Mouse (Mus musculus): Measurements from ENCODE around the gene Lypd6b. TPM values are rescaled to one million over a fixed set of nuclear protein-coding genes. Genes with fewer than 3 reads are reported as not detected.

The Lypd6b gene
- polyA plus RNA-seq, 1 experiment from 2014 or later, result 12.5 TPM

DNA sequence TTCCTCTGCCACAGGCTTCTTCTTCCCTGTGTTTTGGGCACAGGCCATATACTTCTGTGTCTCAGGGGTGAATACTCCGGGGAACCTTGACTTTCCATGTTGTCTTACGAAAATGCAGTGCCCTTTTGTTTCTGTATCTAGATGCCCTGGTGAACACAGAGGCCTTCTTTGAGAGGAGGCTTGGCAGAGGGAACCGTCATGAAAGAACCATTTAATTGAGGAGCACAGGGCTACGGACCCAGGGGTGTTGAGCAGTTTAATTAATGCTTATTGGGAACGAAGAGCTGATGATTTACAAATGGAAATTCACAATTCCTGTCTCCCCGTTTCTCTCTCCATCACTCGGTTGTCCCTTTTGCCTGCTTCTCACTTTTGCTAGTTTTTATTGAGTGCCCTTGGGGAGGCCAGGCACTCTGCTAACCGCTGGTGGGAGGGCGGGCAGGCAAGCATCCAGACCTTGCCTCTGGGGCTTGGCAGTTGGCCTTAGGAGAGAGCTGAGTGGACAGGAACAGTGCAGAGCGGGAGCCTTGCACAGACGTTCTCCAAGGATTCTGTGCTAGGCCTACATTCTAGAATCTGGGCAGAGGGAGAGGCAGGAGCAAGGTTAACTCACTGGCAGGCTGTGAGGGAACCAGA, 18.4 kb downstream of the Lypd6b start:
- no peaks in the 10 kb centered on the region for H3K36me3 ChIP-seq
- no peaks in the 10 kb centered on the region for H3K9me3 ChIP-seq (replicated peaks)
- H3K27ac ChIP-seq (replicated peaks), result no peak overlapping the region; the same call in 1 of the 2 replicates
- 67% methylated on average over 11 of the region's 11 CpGs for WGBS
- no peak overlapping the region for H3K9ac ChIP-seq
- no peak overlapping the region for H3K4me2 ChIP-seq (replicated peaks)
- ATAC-seq (ENCODE audit: insufficient number of reproducible peaks, low FRiP score, low TSS enrichment, low read depth), result no peak
- no peak overlapping the region for H3K4me3 ChIP-seq (replicated peaks)
- no peaks in the 10 kb centered on the region for H3K27me3 ChIP-seq
- peaks cover 5% of the 10 kb centered on the region; the same call in 1 of the 2 replicates for H3K4me1 ChIP-seq

GRCm38 (mm10) chr2:49809496-49809895, 22.0 kb downstream of the Lypd6b start:
- Histone ChIP-seq H3K9me3 (replicated peaks) (no peaks in the 10 kb centered on the region), H3K4me3 (replicated peaks) (no peak overlapping the region), H3K36me3 (no peaks in the 10 kb centered on the region), H3K27ac (replicated peaks) (no peak overlapping the region), H3K4me1 (peaks cover 16% of the 10 kb centered on the region), H3K9ac (no peak overlapping the region), H3K27me3 (no peaks in the 10 kb centered on the region), H3K4me2 (replicated peaks) (no peak overlapping the region)
- no peak for ATAC-seq (ENCODE audit: insufficient number of reproducible peaks, low FRiP score, low TSS enrichment, low read depth)
- WGBS, result 74% methylated on average over 6 of the region's 6 CpGs

GRCm38 (mm10) chr2:49811420-49811819, 23.9 kb downstream of the Lypd6b start:
- peak; percentile 65; the same call in 1 of the 2 replicates for ATAC-seq (ENCODE audit: insufficient number of reproducible peaks, low FRiP score, low TSS enrichment, low read depth)
- Histone ChIP-seq H3K4me2 (replicated peaks) (no peak overlapping the region), H3K27me3 (no peaks in the 10 kb centered on the region), H3K4me3 (replicated peaks) (no peak overlapping the region), H3K4me1 (peaks cover 11% of the 10 kb centered on the region), H3K36me3 (no peaks in the 10 kb centered on the region), H3K9me3 (replicated peaks) (no peaks in the 10 kb centered on the region), H3K9ac (no peak overlapping the region), H3K27ac (replicated peaks) (peak overlapping the region; percentile 69)
- 25% methylated on average over 11 of the region's 11 CpGs for WGBS

- 40% methylated on average over 4 of the region's 4 CpGs for WGBS
- Histone ChIP-seq H3K36me3 (no peaks in the 10 kb centered on the region), H3K27me3 (no peaks in the 10 kb centered on the region), H3K9me3 (replicated peaks) (no peaks in the 10 kb centered on the region), H3K9ac (no peak overlapping the region), H3K4me3 (replicated peaks) (no peak overlapping the region), H3K27ac (replicated peaks) (peak overlapping the region; percentile 69), H3K4me1 (peaks cover 11% of the 10 kb centered on the region), H3K4me2 (replicated peaks) (no peak overlapping the region)
- no peak for ATAC-seq (ENCODE audit: insufficient number of reproducible peaks, low FRiP score, low TSS enrichment, low read depth)
Measured at GRCm38 (mm10) chr2:49811871-49812363, 24.4 kb downstream of the Lypd6b start.

GRCm38 (mm10) chr2:49813151-49813550, 25.7 kb downstream of the Lypd6b start:
- Histone ChIP-seq H3K4me1 (peaks cover 11% of the 10 kb centered on the region), H3K9ac (no peak overlapping the region), H3K27ac (replicated peaks) (no peak overlapping the region), H3K4me3 (replicated peaks) (no peak overlapping the region), H3K9me3 (replicated peaks) (no peaks in the 10 kb centered on the region), H3K27me3 (no peaks in the 10 kb centered on the region), H3K36me3 (no peaks in the 10 kb centered on the region), H3K4me2 (replicated peaks) (no peak overlapping the region)
- ATAC-seq (ENCODE audit: insufficient number of reproducible peaks, low FRiP score, low TSS enrichment, low read depth), result no peak
- WGBS, result 58% methylated on average over 4 of the region's 4 CpGs

DNA sequence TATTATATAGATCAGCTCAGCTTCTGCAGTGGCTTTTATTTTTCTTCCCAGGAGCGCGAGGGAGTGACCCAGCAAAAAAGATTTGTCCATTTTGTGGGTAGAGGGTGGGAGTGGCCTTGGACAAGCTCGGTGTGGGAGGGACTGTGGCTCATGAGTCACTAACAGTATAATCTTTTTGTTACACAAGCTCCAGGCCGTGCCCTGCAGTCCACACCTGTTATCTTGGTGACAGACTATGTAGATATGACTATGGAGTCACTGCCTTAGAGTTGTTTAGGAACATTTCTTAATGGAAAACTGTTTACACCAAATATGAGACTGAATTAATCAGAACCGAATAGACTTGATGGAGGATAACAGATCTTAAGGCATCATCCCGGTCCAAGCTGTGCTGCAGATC, 26.5 kb downstream of the Lypd6b start:
- H3K4me1 ChIP-seq, result peaks cover 11% of the 10 kb centered on the region
- H3K4me3 ChIP-seq (replicated peaks), result no peak overlapping the region
- no peaks in the 10 kb centered on the region for H3K36me3 ChIP-seq
- H3K27me3 ChIP-seq, result no peaks in the 10 kb centered on the region
- no peak for ATAC-seq (ENCODE audit: insufficient number of reproducible peaks, low FRiP score, low TSS enrichment, low read depth)
- no peak overlapping the region for H3K9ac ChIP-seq
- no peak overlapping the region for H3K4me2 ChIP-seq (replicated peaks)
- H3K27ac ChIP-seq (replicated peaks), result no peak overlapping the region
- 60% methylated on average over 6 of the region's 6 CpGs for WGBS
- H3K9me3 ChIP-seq (replicated peaks), result no peaks in the 10 kb centered on the region

DNA sequence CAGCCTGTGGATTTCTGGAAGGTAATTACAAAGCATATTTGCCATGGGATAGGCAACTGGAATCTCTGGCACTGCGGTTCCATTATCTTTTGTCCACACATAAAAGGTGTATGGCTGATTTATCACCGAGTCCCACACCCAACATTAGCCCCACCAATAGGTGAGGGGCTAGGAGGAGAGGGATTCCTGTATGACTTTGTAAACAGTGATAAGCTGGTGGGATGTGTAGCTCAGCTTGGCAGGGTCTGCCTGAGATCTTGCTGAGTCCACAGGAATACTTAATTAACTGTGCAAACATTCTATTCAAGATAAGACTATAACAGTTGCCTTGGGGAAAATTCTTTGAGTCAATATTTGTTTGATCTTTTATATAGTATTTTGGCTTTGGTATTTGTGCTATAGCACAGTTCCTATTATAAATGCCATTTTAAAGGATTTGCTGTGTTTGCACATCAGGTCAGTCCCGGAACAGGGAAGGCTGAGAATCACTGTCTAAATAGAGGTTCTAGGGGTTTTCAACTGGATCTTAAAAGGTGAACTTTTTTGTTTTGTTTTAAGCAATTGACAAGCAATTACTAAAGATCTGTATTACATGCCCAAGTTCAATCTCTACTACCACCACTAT, 28.3 kb downstream of the Lypd6b start:
- H3K9me3 ChIP-seq (replicated peaks), result no peaks in the 10 kb centered on the region
- ATAC-seq (ENCODE audit: insufficient number of reproducible peaks, low FRiP score, low TSS enrichment, low read depth), result no peak
- H3K4me2 ChIP-seq (replicated peaks), result no peak overlapping the region

GRCm38 (mm10) chr2:49816549-49816948, 29.1 kb downstream of the Lypd6b start:
- no peak overlapping the region for H3K4me3 ChIP-seq (replicated peaks)
- ATAC-seq (ENCODE audit: insufficient number of reproducible peaks, low FRiP score, low TSS enrichment, low read depth), result no peak
- WGBS, result 76% methylated on average over 5 of the region's 5 CpGs
- no peak overlapping the region for H3K9ac ChIP-seq
- no peaks in the 10 kb centered on the region for H3K36me3 ChIP-seq
- no peak overlapping the region for H3K27ac ChIP-seq (replicated peaks)
- H3K4me1 ChIP-seq, result peaks cover 7% of the 10 kb centered on the region
- no peak overlapping the region for H3K4me2 ChIP-seq (replicated peaks)
- no peaks in the 10 kb centered on the region for H3K27me3 ChIP-seq
- H3K9me3 ChIP-seq (replicated peaks), result no peaks in the 10 kb centered on the region

More for the DNA sequence above, 28.3 kb downstream of the Lypd6b start:
- Histone ChIP-seq H3K27me3 (no peaks in the 10 kb centered on the region), H3K27ac (replicated peaks) (no peak overlapping the region), H3K4me1 (peaks cover 11% of the 10 kb centered on the region), H3K36me3 (no peaks in the 10 kb centered on the region), H3K4me3 (replicated peaks) (no peak overlapping the region), H3K9ac (no peak overlapping the region)
- 70% methylated on average over 3 of the region's 3 CpGs for WGBS

DNA sequence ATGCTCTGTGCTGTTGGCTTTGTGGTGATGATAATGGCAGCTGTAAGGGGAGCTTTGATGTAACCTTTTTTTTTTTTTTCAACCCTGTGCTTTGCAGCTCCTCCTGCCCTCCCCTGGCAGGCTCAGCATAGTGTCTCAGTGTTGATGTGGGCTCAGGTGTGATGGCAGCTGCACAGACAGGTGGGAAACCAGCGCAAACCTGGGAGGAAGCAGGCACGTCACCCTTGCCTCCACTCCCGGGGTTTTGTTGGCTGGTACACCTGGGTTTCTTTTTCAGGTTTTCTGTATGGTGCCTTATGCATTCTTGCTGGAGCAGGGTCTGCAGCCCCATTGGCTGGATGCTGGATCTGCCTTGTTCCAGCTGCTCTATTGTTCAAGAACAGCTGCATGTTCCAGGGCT, 29.7 kb downstream of the Lypd6b start:
- Histone ChIP-seq H3K9ac (no peak overlapping the region), H3K4me2 (replicated peaks) (no peak overlapping the region), H3K27me3 (no peaks in the 10 kb centered on the region), H3K9me3 (replicated peaks) (no peaks in the 10 kb centered on the region), H3K27ac (replicated peaks) (peak overlapping the region; percentile 7; the same call in 1 of the 2 replicates), H3K4me1 (peaks cover under 1% of the 10 kb centered on the region; the same call in 1 of the 2 replicates), H3K36me3 (no peaks in the 10 kb centered on the region), H3K4me3 (replicated peaks) (no peak overlapping the region)
- WGBS, result 85% methylated on average over 3 of the region's 3 CpGs
- ATAC-seq (ENCODE audit: insufficient number of reproducible peaks, low FRiP score, low TSS enrichment, low read depth), result no peak

GRCm38 (mm10) chr2:49818126-49818525, 30.6 kb downstream of the Lypd6b start:
- Histone ChIP-seq H3K4me2 (replicated peaks) (no peak overlapping the region), H3K9ac (no peak overlapping the region), H3K9me3 (replicated peaks) (no peaks in the 10 kb centered on the region), H3K4me1 (no peaks in the 10 kb centered on the region), H3K4me3 (replicated peaks) (no peak overlapping the region), H3K27me3 (no peaks in the 10 kb centered on the region), H3K27ac (replicated peaks) (no peak overlapping the region), H3K36me3 (no peaks in the 10 kb centered on the region)
- 72% methylated on average over 5 of the region's 5 CpGs for WGBS
- ATAC-seq (ENCODE audit: insufficient number of reproducible peaks, low FRiP score, low TSS enrichment, low read depth), result no peak

DNA sequence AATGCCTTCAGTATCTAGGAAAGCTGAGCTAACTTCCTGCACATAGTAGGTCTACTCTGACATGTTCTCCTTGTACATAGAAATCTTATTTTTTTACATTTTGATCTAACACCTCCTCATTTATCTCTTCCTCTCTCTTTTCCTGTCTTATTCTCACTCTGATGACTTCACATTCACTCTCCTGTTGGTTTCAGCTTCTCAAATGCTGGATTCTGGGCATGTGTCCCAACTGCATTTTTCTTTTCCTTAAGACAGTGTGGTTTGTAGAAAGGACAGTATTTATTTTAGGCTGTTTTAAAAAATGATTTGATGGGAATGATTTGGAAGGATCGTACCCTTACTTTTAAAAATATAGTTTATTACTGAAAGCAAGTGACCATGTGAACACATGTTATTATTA, 34.8 kb downstream of the Lypd6b start:
- ATAC-seq (ENCODE audit: insufficient number of reproducible peaks, low FRiP score, low TSS enrichment, low read depth), result no peak
- Histone ChIP-seq H3K4me3 (replicated peaks) (no peak overlapping the region), H3K9ac (no peak overlapping the region), H3K4me1 (0 out of 2 replicates have a peak, but pooled peaks cover 3% of the 10 kb centered on the region), H3K4me2 (replicated peaks) (no peak overlapping the region), H3K36me3 (no peaks in the 10 kb centered on the region), H3K9me3 (replicated peaks) (no peaks in the 10 kb centered on the region), H3K27ac (replicated peaks) (no peak overlapping the region), H3K27me3 (no peaks in the 10 kb centered on the region)
- 79% methylated on average over 1 of the region's 1 CpGs for WGBS

Measured in embryonic facial prominence, embryonic 15.5 days (tissue).